Mouse (Mus musculus): ENCODE results near the gene Gm9945. TPM values are rescaled to one million over a fixed set of nuclear protein-coding genes. Genes with fewer than 3 reads are reported as not detected.

Gm9945 gene
- polyA plus RNA-seq, 1 experiment, result not detected

GRCm38 (mm10) chr11:53522930-53523329 lies 43.0 kb downstream of the Gm9945 start:
- no peaks in the 10 kb centered on the region for H3K27me3 ChIP-seq (ENCODE audit: control insufficient read depth, insufficient read depth, insufficient read length)
- H3ac ChIP-seq (ENCODE audit: control insufficient read depth, insufficient read length, low read depth), result no peak overlapping the region
- peaks cover 81% of the 10 kb centered on the region for H3K79me2 ChIP-seq (ENCODE audit: control insufficient read depth, insufficient read depth)
- TF ChIP-seq MAX (IDR thresholded peaks at IDR 0.05) (no peak), CEBPB (IDR thresholded peaks at IDR 0.05; ENCODE audit: low read depth) (no peak), MYOD1 (IDR thresholded peaks at IDR 0.05; ENCODE audit: control insufficient read depth, insufficient read length, low read depth) (no peak), MYOG (IDR thresholded peaks at IDR 0.05; ENCODE audit: control insufficient read depth, extremely low read depth, insufficient read length) (no peak), FOSL1 (IDR thresholded peaks at IDR 0.05; ENCODE audit: insufficient read depth, low read length, poor library complexity, severe bottlenecking) (no peak), USF1 (IDR thresholded peaks at IDR 0.05; ENCODE audit: low read depth) (no peak), CTCF (IDR thresholded peaks at IDR 0.05; ENCODE audit: control insufficient read depth, insufficient read depth, insufficient read length) (no peak)
- H3K4me3 ChIP-seq (ENCODE audit: insufficient read depth, poor library complexity, severe bottlenecking), result no peak overlapping the region
- peaks cover 7% of the 10 kb centered on the region for H3K36me3 ChIP-seq (ENCODE audit: control insufficient read depth, insufficient read depth)
- H3K79me3 ChIP-seq (ENCODE audit: low read depth), result peaks cover 66% of the 10 kb centered on the region

GRCm38 (mm10) chr11:53523545-53524405 lies 43.8 kb downstream of the Gm9945 start:
- peaks cover 7% of the 10 kb centered on the region for H3K36me3 ChIP-seq (ENCODE audit: control insufficient read depth, insufficient read depth)

GRCm38 (mm10) chr11:53524905-53525304 lies 44.9 kb downstream of the Gm9945 start:
- peak; percentile 75 for TF ChIP-seq CTCF (IDR thresholded peaks at IDR 0.05; ENCODE audit: control insufficient read depth, insufficient read depth, insufficient read length)
- no peak for TF ChIP-seq FOSL1 (IDR thresholded peaks at IDR 0.05; ENCODE audit: insufficient read depth, low read length, poor library complexity, severe bottlenecking)
- peaks cover 100% of the 10 kb centered on the region for H3K79me2 ChIP-seq (ENCODE audit: control insufficient read depth, insufficient read depth)
- H3ac ChIP-seq (ENCODE audit: control insufficient read depth, insufficient read length, low read depth), result no peak overlapping the region
- H3K4me3 ChIP-seq (ENCODE audit: insufficient read depth, poor library complexity, severe bottlenecking), result no peak overlapping the region
- H3K79me3 ChIP-seq (ENCODE audit: low read depth), result peaks cover 74% of the 10 kb centered on the region
- H3K27me3 ChIP-seq (ENCODE audit: control insufficient read depth, insufficient read depth, insufficient read length), result no peaks in the 10 kb centered on the region
- peaks cover 7% of the 10 kb centered on the region for H3K36me3 ChIP-seq (ENCODE audit: control insufficient read depth, insufficient read depth)

More at GRCm38 (mm10) chr11:53523545-53524405, 43.8 kb downstream of the Gm9945 start:
- no peak overlapping the region for H3ac ChIP-seq (ENCODE audit: control insufficient read depth, insufficient read length, low read depth)
- peaks cover 72% of the 10 kb centered on the region for H3K79me3 ChIP-seq (ENCODE audit: low read depth)
- H3K27me3 ChIP-seq (ENCODE audit: control insufficient read depth, insufficient read depth, insufficient read length), result no peaks in the 10 kb centered on the region
- TF ChIP-seq FOSL1 (IDR thresholded peaks at IDR 0.05; ENCODE audit: insufficient read depth, low read length, poor library complexity, severe bottlenecking), result no peak
- TF ChIP-seq USF1 (IDR thresholded peaks at IDR 0.05; ENCODE audit: low read depth), result no peak
- TF ChIP-seq MYOD1 (IDR thresholded peaks at IDR 0.05; ENCODE audit: control insufficient read depth, insufficient read length, low read depth), result no peak
- TF ChIP-seq CTCF (IDR thresholded peaks at IDR 0.05; ENCODE audit: control insufficient read depth, insufficient read depth, insufficient read length), result no peak
- no peak for TF ChIP-seq MAX (IDR thresholded peaks at IDR 0.05)
- no peak for TF ChIP-seq CEBPB (IDR thresholded peaks at IDR 0.05; ENCODE audit: low read depth)
- TF ChIP-seq MYOG (IDR thresholded peaks at IDR 0.05; ENCODE audit: control insufficient read depth, extremely low read depth, insufficient read length), result no peak
- no peak overlapping the region for H3K4me3 ChIP-seq (ENCODE audit: insufficient read depth, poor library complexity, severe bottlenecking)
- H3K79me2 ChIP-seq (ENCODE audit: control insufficient read depth, insufficient read depth), result peaks cover 90% of the 10 kb centered on the region

GRCm38 (mm10) chr11:53525461-53525860 lies 45.5 kb downstream of the Gm9945 start:
- Histone ChIP-seq H3K79me3 (ENCODE audit: low read depth) (peaks cover 76% of the 10 kb centered on the region), H3K27me3 (ENCODE audit: control insufficient read depth, insufficient read depth, insufficient read length) (no peaks in the 10 kb centered on the region)
- TF ChIP-seq MYOD1 (IDR thresholded peaks at IDR 0.05; ENCODE audit: control insufficient read depth, insufficient read length, low read depth) (no peak), USF1 (IDR thresholded peaks at IDR 0.05; ENCODE audit: low read depth) (no peak), CEBPB (IDR thresholded peaks at IDR 0.05; ENCODE audit: low read depth) (no peak), FOSL1 (IDR thresholded peaks at IDR 0.05; ENCODE audit: insufficient read depth, low read length, poor library complexity, severe bottlenecking) (no peak), MAX (IDR thresholded peaks at IDR 0.05) (no peak), CTCF (IDR thresholded peaks at IDR 0.05; ENCODE audit: control insufficient read depth, insufficient read depth, insufficient read length) (no peak), MYOG (IDR thresholded peaks at IDR 0.05; ENCODE audit: control insufficient read depth, extremely low read depth, insufficient read length) (no peak)

GRCm38 (mm10) chr11:53528397-53529252 lies 48.7 kb downstream of the Gm9945 start:
- TF ChIP-seq CTCF (IDR thresholded peaks at IDR 0.05; ENCODE audit: control insufficient read depth, insufficient read depth, insufficient read length), result no peak
- TF ChIP-seq CEBPB (IDR thresholded peaks at IDR 0.05; ENCODE audit: low read depth), result no peak
- TF ChIP-seq MAX (IDR thresholded peaks at IDR 0.05), result no peak
- no peak for TF ChIP-seq MYOG (IDR thresholded peaks at IDR 0.05; ENCODE audit: control insufficient read depth, extremely low read depth, insufficient read length)
- no peak for TF ChIP-seq USF1 (IDR thresholded peaks at IDR 0.05; ENCODE audit: low read depth)
- TF ChIP-seq FOSL1 (IDR thresholded peaks at IDR 0.05; ENCODE audit: insufficient read depth, low read length, poor library complexity, severe bottlenecking), result no peak
- TF ChIP-seq MYOD1 (IDR thresholded peaks at IDR 0.05; ENCODE audit: control insufficient read depth, insufficient read length, low read depth), result no peak
- H3K79me3 ChIP-seq (ENCODE audit: low read depth), result peaks cover 50% of the 10 kb centered on the region
- peaks cover 78% of the 10 kb centered on the region for H3K79me2 ChIP-seq (ENCODE audit: control insufficient read depth, insufficient read depth)
- no peaks in the 10 kb centered on the region for H3K27me3 ChIP-seq (ENCODE audit: control insufficient read depth, insufficient read depth, insufficient read length)
- H3ac ChIP-seq (ENCODE audit: control insufficient read depth, insufficient read length, low read depth), result no peak overlapping the region
- peaks cover 13% of the 10 kb centered on the region for H3K36me3 ChIP-seq (ENCODE audit: control insufficient read depth, insufficient read depth)
- H3K4me3 ChIP-seq (ENCODE audit: insufficient read depth, poor library complexity, severe bottlenecking), result no peak overlapping the region

More at GRCm38 (mm10) chr11:53525461-53525860, 45.5 kb downstream of the Gm9945 start:
- Histone ChIP-seq H3K79me2 (ENCODE audit: control insufficient read depth, insufficient read depth) (peaks cover 100% of the 10 kb centered on the region), H3K36me3 (ENCODE audit: control insufficient read depth, insufficient read depth) (peaks cover 7% of the 10 kb centered on the region), H3K4me3 (ENCODE audit: insufficient read depth, poor library complexity, severe bottlenecking) (no peak overlapping the region), H3ac (ENCODE audit: control insufficient read depth, insufficient read length, low read depth) (no peak overlapping the region)

All from C2C12 (cell line).